In genomic region chr12:29627956-29628750, GRCm38 (mm10) we compare ENCODE assay signal across 9 mouse cellular contexts.
DNase-seq lines count a peak whose midpoint lies in the region; ATAC-seq and TF ChIP-seq lines count a peak whose summit lies in the region.
"Had no signal": no experiment of that assay in that cellular context is flagged by ENCODE, and none has a peak within 500 bp of the region (broad histone marks: within the 10 kb centered on the region; RNA-seq: fewer than 3 reads in every experiment).

No protein-coding gene starts in this region.

- no peak overlapping the region for H3K4me2 ChIP-seq in forebrain, embryonic 11.5 days (ENCODE audit: low read depth, low read length, severe bottlenecking)
- no peak overlapping the region for H3K4me2 ChIP-seq in forebrain, embryonic 12.5 days
- no peak overlapping the region for H3K4me2 ChIP-seq in kidney, postnatal 0 days (ENCODE audit: low read length)
- H3K4me2 ChIP-seq: midbrain, embryonic 12.5 days had no signal

- no peak; the same call in 1 of the 2 replicates for ATAC-seq in forebrain, embryonic 11.5 days (replicated peaks; ENCODE audit: low FRiP score)
- ATAC-seq in forebrain, embryonic 12.5 days (ENCODE audit: low FRiP score), result no peak
- ATAC-seq in kidney, postnatal 0 days (replicated peaks; ENCODE audit: low FRiP score, low read depth), result peak; percentile 59; the same call in 1 of the 2 replicates

- peaks cover 8% of the 10 kb centered on the region; the same call in 1 of the 2 replicates for H3K4me1 ChIP-seq in forebrain, embryonic 11.5 days (replicated peaks; ENCODE audit: control insufficient read depth, insufficient read depth, low read length)
- peaks cover 27% of the 10 kb centered on the region for H3K4me1 ChIP-seq in forebrain, embryonic 12.5 days
- no peaks in the 10 kb centered on the region for H3K4me1 ChIP-seq in kidney, postnatal 0 days (replicated peaks; ENCODE audit: insufficient read depth, low read length)

- WGBS in forebrain, embryonic 11.5 days, result 66% methylated on average over 15 of the region's 15 CpGs
- WGBS in forebrain, embryonic 12.5 days, result 65% methylated on average over 15 of the region's 15 CpGs
- 39% methylated on average over 15 of the region's 15 CpGs for WGBS in kidney, postnatal 0 days

- TF ChIP-seq CTCF in kidney, postnatal 0 days (IDR thresholded peaks at IDR 0.05; ENCODE audit: low read depth), result peak; percentile 72

- DNase-seq in forebrain, embryonic 11.5 days (ENCODE audit: low spot score), result peak; percentile 54
- peak; percentile 14 for DNase-seq in A20 (ENCODE audit: low read depth, low spot score)
- peak; percentile 76 to 80 for DNase-seq in cerebellum, postnatal 10 days
- peak; percentile 66 for DNase-seq in kidney, postnatal 0 days (ENCODE audit: low spot score)
- DNase-seq in right cerebral cortex, adult 2 months (ENCODE audit: low spot score in 2 of 2), result no peak
- DNase-seq in left cerebral cortex, postnatal 36 days (ENCODE audit: low spot score in 2 of 2), result no peak
- no peak for DNase-seq in frontal cortex, postnatal 25 days (ENCODE audit: low spot score in 2 of 2)

- no peak overlapping the region for H3K9ac ChIP-seq in forebrain, embryonic 11.5 days (ENCODE audit: low read length)
- H3K9ac ChIP-seq in forebrain, embryonic 12.5 days, result no peak overlapping the region
- no peak overlapping the region for H3K9ac ChIP-seq in kidney, postnatal 0 days (ENCODE audit: low read depth, low read length)
- H3K9ac ChIP-seq: midbrain, embryonic 12.5 days had no signal

- no peaks in the 10 kb centered on the region for H3K27me3 ChIP-seq in forebrain, embryonic 11.5 days (ENCODE audit: control insufficient read depth, insufficient read depth, low read length)
- H3K27me3 ChIP-seq in forebrain, embryonic 12.5 days, result no peaks in the 10 kb centered on the region
- H3K27me3 ChIP-seq in kidney, postnatal 0 days (ENCODE audit: insufficient read depth, low read length), result no peaks in the 10 kb centered on the region

- H3K27ac ChIP-seq in forebrain, embryonic 11.5 days (ENCODE audit: low read depth, low read length), result no peak overlapping the region
- H3K27ac ChIP-seq in forebrain, embryonic 12.5 days, result no peak overlapping the region
- H3K27ac ChIP-seq in kidney, postnatal 0 days, result no peak overlapping the region
- H3K27ac ChIP-seq: midbrain, embryonic 12.5 days had no signal

- no peaks in the 10 kb centered on the region for H3K9me3 ChIP-seq in forebrain, embryonic 11.5 days (ENCODE audit: control insufficient read depth, low read length)
- H3K9me3 ChIP-seq in forebrain, embryonic 12.5 days, result no peaks in the 10 kb centered on the region
- no peaks in the 10 kb centered on the region for H3K9me3 ChIP-seq in kidney, postnatal 0 days (replicated peaks; ENCODE audit: low read length)
- H3K9me3 ChIP-seq: midbrain, embryonic 12.5 days had no signal

- no peaks in the 10 kb centered on the region for H3K36me3 ChIP-seq in forebrain, embryonic 11.5 days (ENCODE audit: control insufficient read depth, insufficient read depth, low read length)
- no peaks in the 10 kb centered on the region for H3K36me3 ChIP-seq in forebrain, embryonic 12.5 days (replicated peaks)
- H3K36me3 ChIP-seq in kidney, postnatal 0 days (ENCODE audit: insufficient read depth, low read length), result no peaks in the 10 kb centered on the region
- H3K36me3 ChIP-seq: midbrain, embryonic 12.5 days had no signal

- intact Hi-C loops in left cerebral cortex, postnatal 36 days (cut with DNase I), result no loop called here

- H3K4me3 ChIP-seq in forebrain, embryonic 11.5 days (ENCODE audit: low read depth, low read length), result no peak overlapping the region
- no peak overlapping the region for H3K4me3 ChIP-seq in forebrain, embryonic 12.5 days (replicated peaks)
- no peak overlapping the region for H3K4me3 ChIP-seq in kidney, postnatal 0 days (replicated peaks; ENCODE audit: low read depth, low read length)
- H3K4me3 ChIP-seq: midbrain, embryonic 12.5 days had no signal

Comparison
In these comparisons a context has a peak if more than half of its experiments do, and no peak if none do; other contexts are left out.
1. DNase-seq: peak in forebrain, embryonic 11.5 days (single experiment), A20 (single experiment), cerebellum, postnatal 10 days (2 of 2) and kidney, postnatal 0 days (single experiment); none in right cerebral cortex, adult 2 months (0 of 2), left cerebral cortex, postnatal 36 days (0 of 2) and frontal cortex, postnatal 25 days (0 of 2).